In the genomic region with DNA sequence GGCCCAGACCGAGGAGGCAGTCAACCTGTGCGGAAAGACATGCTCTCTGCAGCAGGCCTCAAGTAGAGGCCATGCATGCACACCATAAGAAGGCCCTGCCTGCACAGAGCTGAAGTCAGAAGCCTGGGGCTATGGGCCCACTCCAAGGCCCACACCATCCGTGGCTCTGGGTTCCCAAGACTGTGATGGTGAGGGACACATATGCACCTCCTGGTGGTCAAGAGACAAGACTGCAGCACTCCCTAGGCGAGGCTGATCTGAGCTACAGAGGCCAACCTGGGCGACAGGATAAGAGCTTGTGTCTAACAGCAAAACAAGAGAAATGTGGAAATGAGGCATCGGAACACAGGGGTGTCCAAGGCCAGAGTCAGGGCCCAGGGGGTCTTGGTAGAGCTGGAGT, we compare ENCODE assay signal across 9 mouse cellular contexts. TPM values are rescaled to one million over a fixed set of nuclear protein-coding genes. Genes with fewer than 3 reads are reported as not detected.
DNase-seq lines count a peak whose midpoint lies in the region; ATAC-seq and TF ChIP-seq lines count a peak whose summit lies in the region.
"Had no signal": no experiment of that assay in that cellular context is flagged by ENCODE, and none has a peak within 500 bp of the region (broad histone marks: within the 10 kb centered on the region; RNA-seq: fewer than 3 reads in every experiment).

No protein-coding gene starts in this region.

- H3K9ac ChIP-seq in forebrain, embryonic 16.5 days (replicated peaks; ENCODE audit: low read depth, low read length): no peak overlapping the region
- H3K9ac ChIP-seq: midbrain, embryonic 12.5 days had no signal

- H3K4me2 ChIP-seq in forebrain, embryonic 16.5 days (ENCODE audit: low read length): no peak overlapping the region
- H3K4me2 ChIP-seq: midbrain, embryonic 12.5 days had no signal

- ATAC-seq in erythroblast, adult 5-6 weeks (replicated peaks; ENCODE audit: low FRiP score, poor library complexity, severe bottlenecking): no peak
- no peak for ATAC-seq in forebrain, embryonic 16.5 days

- no peak overlapping the region for H3K27ac ChIP-seq in layer of hippocampus, adult 2 months
- no peak overlapping the region for H3K27ac ChIP-seq in embryonic facial prominence, embryonic 10.5 days (replicated peaks)
- H3K27ac ChIP-seq in forebrain, embryonic 16.5 days (ENCODE audit: low read length): no peak overlapping the region
- H3K27ac ChIP-seq: midbrain, embryonic 12.5 days had no signal

- WGBS in embryonic facial prominence, embryonic 10.5 days: 63% methylated on average over 6 of the region's 6 CpGs
- WGBS in forebrain, embryonic 16.5 days: 74% methylated on average over 6 of the region's 6 CpGs

- DNase-seq in layer of hippocampus, adult 2 months (ENCODE audit: low spot score in 2 of 2): no peak
- no peak for DNase-seq in layer of hippocampus, adult 9-10 months (ENCODE audit: low spot score)
- peak; percentile 85 for DNase-seq in ES-CJ7 (ENCODE audit: low read depth, low spot score)
- DNase-seq in embryonic facial prominence, embryonic 10.5 days (ENCODE audit: low spot score): peak; percentile 19
- peak; percentile 5 for DNase-seq in mesoderm, embryonic 11.5 days (ENCODE audit: low read depth, low spot score)
- no peak for DNase-seq in ovary, postnatal 10 days (ENCODE audit: low spot score)

- H3K36me3 ChIP-seq in embryonic facial prominence, embryonic 10.5 days (replicated peaks): peaks cover 42% of the 10 kb centered on the region
- peaks cover 2% of the 10 kb centered on the region; the same call in 1 of the 2 replicates for H3K36me3 ChIP-seq in forebrain, embryonic 16.5 days (ENCODE audit: control insufficient read depth, insufficient read depth)

- TF ChIP-seq CTCF in layer of hippocampus, adult 2 months (conservative IDR thresholded peaks at IDR 0.05): peak; percentile 60

- H3K9me3 ChIP-seq in embryonic facial prominence, embryonic 10.5 days: no peaks in the 10 kb centered on the region
- no peaks in the 10 kb centered on the region for H3K9me3 ChIP-seq in forebrain, embryonic 16.5 days (ENCODE audit: control insufficient read depth, low read length)
- H3K9me3 ChIP-seq: midbrain, embryonic 12.5 days had no signal

- H3K4me3 ChIP-seq in layer of hippocampus, adult 2 months: no peak overlapping the region
- H3K4me3 ChIP-seq in embryonic facial prominence, embryonic 10.5 days: no peak overlapping the region
- no peak overlapping the region for H3K4me3 ChIP-seq in forebrain, embryonic 16.5 days (replicated peaks; ENCODE audit: low read length)
- H3K4me3 ChIP-seq: midbrain, embryonic 12.5 days had no signal

- peaks cover 18% of the 10 kb centered on the region for H3K4me1 ChIP-seq in embryonic facial prominence, embryonic 10.5 days
- H3K4me1 ChIP-seq in forebrain, embryonic 16.5 days (replicated peaks; ENCODE audit: control insufficient read depth, insufficient read depth, low read length): peaks cover 12% of the 10 kb centered on the region

- 0 out of 2 replicates have a peak, but pooled peaks cover 2% of the 10 kb centered on the region for H3K27me3 ChIP-seq in embryonic facial prominence, embryonic 10.5 days (replicated peaks; ENCODE audit: low read depth, poor library complexity, severe bottlenecking)
- no peaks in the 10 kb centered on the region for H3K27me3 ChIP-seq in forebrain, embryonic 16.5 days (replicated peaks; ENCODE audit: control insufficient read depth, insufficient read depth, low read length)
- H3K27me3 ChIP-seq: midbrain, embryonic 12.5 days had no signal

RNA-seq across cellular contexts. Expression of gene Cars2, which starts 3.5 kb away (rescaled TPM):
- 10 to 100 TPM; 22.7 to 26.5 TPM for total RNA-seq in layer of hippocampus, adult 2 months (2021)
- 17.9 and 18.6 TPM in 2 replicates for polyA plus RNA-seq in embryonic facial prominence, embryonic 10.5 days (2016; fragmentation: Nextera tagmentation; extraction: Ambion mirVana)
- 7.1 and 8.6 TPM in 2 replicates for total RNA-seq in erythroblast, adult 5-6 weeks (2015; ENCODE audit: low replicate concordance)
- total RNA-seq in erythroblast, adult 5-6 weeks (2017; ENCODE audit: low replicate concordance): 3.4 and 16.0 TPM in 2 replicates
- 29.1 and 34.1 TPM in 2 replicates for polyA plus RNA-seq in forebrain, embryonic 16.5 days (2015; fragmentation: Nextera tagmentation; extraction: Ambion mirVana)

RNA-seq across cellular contexts. Expression of gene Ing1, which starts 8.3 kb away (rescaled TPM):
- total RNA-seq in layer of hippocampus, adult 2 months (2021): 10 to 100 TPM; 37.1 TPM
- 31.1 and 32.6 TPM in 2 replicates for polyA plus RNA-seq in embryonic facial prominence, embryonic 10.5 days (2016; fragmentation: Nextera tagmentation; extraction: Ambion mirVana)
- total RNA-seq in erythroblast, adult 5-6 weeks (2015; ENCODE audit: low replicate concordance): 16.3 and 16.5 TPM in 2 replicates
- total RNA-seq in erythroblast, adult 5-6 weeks (2017; ENCODE audit: low replicate concordance): 19.3 and 25.9 TPM in 2 replicates
- 42.9 and 45.4 TPM in 2 replicates for polyA plus RNA-seq in forebrain, embryonic 16.5 days (2015; fragmentation: Nextera tagmentation; extraction: Ambion mirVana)

RNA-seq across cellular contexts. Expression of gene Naxd, which starts 49.8 kb away (rescaled TPM):
- 10 to 100 TPM; 62.7 to 69.0 TPM for total RNA-seq in layer of hippocampus, adult 2 months (2021)
- 106 and 114 TPM in 2 replicates for polyA plus RNA-seq in embryonic facial prominence, embryonic 10.5 days (2016; fragmentation: Nextera tagmentation; extraction: Ambion mirVana)
- 11.0 and 14.8 TPM in 2 replicates for total RNA-seq in erythroblast, adult 5-6 weeks (2015; ENCODE audit: low replicate concordance)
- 11.7 and 13.9 TPM in 2 replicates for total RNA-seq in erythroblast, adult 5-6 weeks (2017; ENCODE audit: low replicate concordance)
- polyA plus RNA-seq in forebrain, embryonic 16.5 days (2015; fragmentation: Nextera tagmentation; extraction: Ambion mirVana): 148 and 168 TPM in 2 replicates

Comparison
In these comparisons a context has a peak if more than half of its experiments do, and no peak if none do; other contexts are left out.
1. DNase-seq: peak in ES-CJ7 (single experiment), embryonic facial prominence, embryonic 10.5 days (single experiment) and mesoderm, embryonic 11.5 days (single experiment); none in layer of hippocampus, adult 2 months (0 of 2), layer of hippocampus, adult 9-10 months (single experiment) and ovary, postnatal 10 days (single experiment).
2. RNA of gene Naxd, which starts 49.8 kb away (total RNA-seq): 62.7 to 69.0 TPM in layer of hippocampus, adult 2 months; 11.0 to 14.8 TPM in erythroblast, adult 5-6 weeks; every median in the first group is over 4 times any median in the second.